Mouse (Mus musculus) spleen, postnatal 10 days (tissue): ENCODE results near the gene Syt2.

Source experiments
- DNase-seq, 2 experiments: peaks; one replicate each; pipeline ENCODE4 v3.0.0; 2021 to 2022; ENCODE audit warnings: low spot score in 2 of 2

Syt2 gene

DNA sequence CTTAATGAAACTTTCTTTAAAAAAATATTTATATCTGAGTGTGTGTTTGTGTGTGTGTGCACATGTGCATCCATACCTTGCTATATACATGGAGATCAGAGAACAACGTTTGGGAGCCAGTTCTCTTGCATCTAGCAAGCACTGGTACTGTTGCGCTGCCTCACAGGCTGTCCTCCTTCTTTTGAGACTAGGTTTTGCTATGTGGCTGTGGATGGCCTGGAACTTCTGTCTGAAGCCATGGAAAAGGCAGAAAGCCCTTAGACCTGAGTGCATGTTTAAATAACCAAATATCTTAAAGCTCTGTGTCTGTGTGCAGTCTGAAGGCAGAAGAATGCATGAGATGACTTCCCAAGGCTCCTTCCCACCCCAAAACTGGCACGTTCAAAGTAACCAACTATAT is 126.3 kb downstream of the Syt2 start:
- no peak for DNase-seq

DNA sequence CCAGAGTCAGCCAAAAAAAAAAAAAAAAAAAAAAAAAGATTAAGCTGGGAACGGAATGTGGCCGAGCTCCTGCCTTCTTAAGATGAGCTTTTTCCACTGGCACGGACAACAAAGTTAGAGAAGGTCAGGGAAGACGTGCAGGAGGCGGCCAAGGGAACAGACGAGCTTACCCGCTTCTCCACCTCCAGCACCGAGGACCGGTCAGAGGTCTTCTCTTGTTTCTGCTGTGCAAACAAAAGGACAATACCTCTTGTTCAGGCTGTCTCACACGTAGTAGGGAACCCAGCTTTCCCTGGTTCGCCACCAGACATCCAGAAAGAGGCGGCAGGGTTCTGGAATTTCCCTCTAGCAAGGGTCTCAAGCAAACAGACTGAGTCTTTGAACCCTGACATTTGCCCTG is 126.8 kb downstream of the Syt2 start:
- no peak for DNase-seq

- DNase-seq: no peak
These were observed 127.8 kb downstream of the Syt2 start for GRCm38 (mm10) chr1:134774247-134774646.

GRCm38 (mm10) chr1:134774728-134775287 is 128.3 kb downstream of the Syt2 start:
- DNase-seq: no peak

DNA sequence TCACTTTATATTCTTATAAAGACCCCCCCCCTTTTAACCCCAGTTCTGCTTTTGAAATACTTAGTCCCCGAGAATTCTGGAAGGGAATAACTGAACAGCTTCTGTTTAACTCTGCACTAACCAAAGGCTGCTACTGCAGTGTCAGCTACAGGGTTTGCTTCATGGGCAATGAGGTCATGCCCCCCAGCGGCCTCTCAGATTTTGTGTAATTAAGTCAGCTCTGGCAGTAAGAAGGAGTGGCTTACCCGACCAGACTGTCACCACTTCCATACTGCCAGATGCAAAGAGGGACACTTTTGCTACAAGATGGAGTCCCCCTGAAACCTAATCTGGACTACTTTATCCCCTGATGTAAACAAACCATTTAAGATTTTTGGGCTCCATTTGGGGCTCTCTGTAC is 129.2 kb downstream of the Syt2 start:
- no peak for DNase-seq

- no peak for DNase-seq
These were observed 130.9 kb downstream of the Syt2 start for GRCm38 (mm10) chr1:134777201-134777885.

DNA sequence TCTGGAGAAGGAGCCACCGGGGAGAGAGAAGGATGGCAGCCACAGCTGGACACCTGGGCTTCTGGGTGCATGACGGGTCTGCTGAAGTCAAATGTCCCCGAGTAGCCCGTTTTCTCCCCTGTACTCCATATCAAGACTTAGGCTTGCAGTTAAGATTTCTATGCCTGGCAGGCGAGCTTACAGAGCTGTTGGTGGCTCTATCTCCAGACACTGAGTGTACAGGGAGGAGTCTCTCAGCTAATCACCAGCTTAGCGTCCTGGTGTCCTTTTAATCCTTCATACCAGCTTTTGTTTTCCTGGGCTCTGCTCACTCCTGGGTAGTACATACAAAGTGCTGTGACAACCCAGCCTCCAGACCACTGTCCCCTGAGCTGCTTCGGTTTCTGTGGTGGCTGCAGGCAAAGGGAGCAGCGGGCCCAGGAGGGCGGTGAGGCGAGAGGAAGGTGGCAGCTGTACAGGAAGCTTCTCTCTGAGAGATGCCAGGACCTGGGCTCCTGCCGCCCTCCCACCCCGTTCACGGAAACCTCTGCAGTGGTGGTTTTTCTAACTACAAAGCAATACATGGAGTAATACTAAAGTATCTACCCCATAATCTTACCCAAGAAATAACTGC is 131.6 kb downstream of the Syt2 start:
- DNase-seq: no peak

- DNase-seq: no peak
These were observed 136.3 kb downstream of the Syt2 start for GRCm38 (mm10) chr1:134782797-134783196.

GRCm38 (mm10) chr1:134783958-134784357 is 137.5 kb downstream of the Syt2 start:
- DNase-seq: no peak

GRCm38 (mm10) chr1:134784481-134784880 is 138.0 kb downstream of the Syt2 start:
- no peak for DNase-seq

DNA sequence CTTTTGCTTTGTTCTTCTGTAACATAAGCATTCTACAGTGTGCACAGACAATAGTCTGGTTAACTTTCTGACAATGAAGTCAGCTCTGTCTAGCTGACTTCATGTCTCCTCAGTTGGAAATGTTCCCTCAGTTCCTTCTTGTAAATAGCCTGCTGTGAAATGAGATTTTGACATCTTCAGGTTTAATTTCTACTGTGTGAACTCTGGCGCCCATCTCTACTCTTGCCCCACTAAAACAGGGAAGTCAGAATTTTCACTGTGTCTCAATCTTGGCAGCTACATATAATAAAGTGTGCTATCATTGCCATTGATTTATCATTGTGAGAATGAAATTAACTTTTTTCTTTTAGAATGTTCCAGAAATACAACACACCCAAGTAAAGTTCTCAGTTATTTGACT is 138.4 kb downstream of the Syt2 start:
- no peak for DNase-seq

GRCm38 (mm10) chr1:134788096-134788495 is 141.6 kb downstream of the Syt2 start:
- DNase-seq: no peak

- peak in 1 of 2 experiments; percentile 22 for DNase-seq
These were observed 144.4 kb downstream of the Syt2 start for GRCm38 (mm10) chr1:134790716-134791439.

DNA sequence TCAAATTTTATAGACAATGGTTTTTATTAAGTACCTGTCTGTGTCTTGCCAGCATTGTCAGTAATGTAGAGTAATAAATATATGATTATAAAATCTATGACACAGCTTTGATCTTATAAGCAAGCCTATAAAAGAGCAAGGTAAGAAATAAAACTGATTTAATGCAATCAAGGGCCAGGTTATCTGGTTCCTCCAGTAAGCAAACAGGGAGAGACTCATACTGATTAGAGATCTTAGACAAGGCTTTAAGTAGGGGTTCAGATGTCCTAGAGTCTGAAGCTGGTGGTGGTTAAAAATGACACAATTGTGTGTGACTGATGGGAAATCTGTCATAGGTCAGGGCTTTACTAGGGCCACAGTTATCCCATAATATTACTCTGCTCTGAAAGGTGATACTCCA is 145.0 kb downstream of the Syt2 start:
- DNase-seq: no peak

GRCm38 (mm10) chr1:134796076-134796475 is 149.6 kb downstream of the Syt2 start:
- no peak for DNase-seq

- DNase-seq: no peak
These were observed 150.1 kb downstream of the Syt2 start for GRCm38 (mm10) chr1:134796536-134796935.

DNA sequence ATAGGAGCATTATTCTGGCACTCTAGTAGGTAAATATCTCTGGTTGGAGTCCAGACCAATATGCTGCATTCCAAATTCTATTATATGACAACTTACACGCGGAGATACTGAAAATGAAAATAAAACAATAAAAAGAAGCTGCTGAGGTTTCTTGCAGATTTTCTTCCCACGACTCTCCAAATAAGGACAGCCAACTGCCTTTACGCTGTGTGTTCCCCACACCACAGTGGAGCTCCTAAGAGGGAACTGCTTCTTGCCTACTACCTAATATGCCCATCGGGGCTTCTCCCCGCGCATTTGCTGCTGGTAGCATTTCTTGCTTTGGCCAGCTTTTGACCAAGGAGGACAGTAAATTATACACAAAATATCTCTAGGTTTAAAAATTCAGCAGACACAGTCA is 155.3 kb downstream of the Syt2 start:
- DNase-seq: no peak

DNA sequence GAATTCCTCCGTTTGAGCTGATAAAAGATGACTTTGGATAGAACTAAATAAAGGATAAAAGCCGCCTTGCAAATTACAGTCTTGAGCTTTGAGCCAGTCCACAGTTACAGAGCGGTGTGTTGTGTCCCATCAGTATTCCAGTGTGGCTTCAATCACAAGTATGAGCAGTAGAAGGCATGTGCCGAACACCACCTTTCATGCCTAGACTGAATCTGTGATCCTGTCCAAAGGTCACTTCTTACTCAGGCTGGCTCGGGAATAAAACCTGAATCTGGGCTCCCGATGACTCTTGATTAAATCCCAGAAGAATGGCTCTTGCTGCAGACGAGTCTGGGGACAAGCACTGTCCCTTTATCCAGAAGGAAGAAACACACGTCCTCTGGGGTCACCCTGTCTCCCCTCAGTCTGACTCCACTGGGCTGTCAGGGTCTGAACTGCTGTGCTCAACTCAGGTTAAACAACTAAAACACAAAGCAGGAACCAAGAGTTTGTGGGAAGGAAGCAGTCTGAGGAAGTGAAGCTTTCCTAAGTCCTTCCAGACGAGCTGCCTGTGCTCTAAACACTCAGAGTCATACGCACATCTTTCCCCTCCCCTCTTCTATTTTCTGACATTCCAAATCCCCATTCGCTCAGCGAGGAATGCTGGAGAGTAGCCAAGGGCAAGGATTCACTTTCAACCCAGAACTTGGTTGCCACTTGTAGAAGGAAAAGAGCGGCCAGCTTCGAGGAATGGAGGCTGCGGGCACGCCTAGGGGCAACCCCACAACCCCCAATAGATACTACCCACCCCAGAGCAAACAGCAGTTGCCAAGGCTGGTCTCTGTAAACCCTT is 157.0 kb downstream of the Syt2 start:
- DNase-seq: no peak

- no peak for DNase-seq
These were observed 157.9 kb downstream of the Syt2 start for GRCm38 (mm10) chr1:134804373-134804772.

- DNase-seq: no peak
These were observed 159.0 kb downstream of the Syt2 start for GRCm38 (mm10) chr1:134805471-134805870.
